Mouse (Mus musculus) heart, embryonic 12.5 days (tissue): ENCODE results near the gene Slit1. TPM values are rescaled to one million over a fixed set of nuclear protein-coding genes. Genes with fewer than 3 reads are reported as not detected.

Source experiments
- ATAC-seq: fragments of 200-750 bp; cut with Nextera tagmentation; 2 replicates; pipeline ENCODE4 v1.8.0; 2017; ENCODE audit warnings: moderate TSS enrichment, moderate library complexity; ENCODE audit not compliant: insufficient number of reproducible peaks, low FRiP score
- H3K27ac ChIP-seq: fragments of 300-500 bp; sonication (generic); 2 replicates; pipeline ENCODE4 v1.5.1; 2016; ENCODE audit warnings: mild to moderate bottlenecking, moderate library complexity; ENCODE audit not compliant: poor library complexity, severe bottlenecking
- H3K27me3 ChIP-seq: fragments of 300-500 bp; sonication (generic); replicated peaks from 2 replicates; pipeline ENCODE4 v1.6.1; 2016; ENCODE audit warnings: mild to moderate bottlenecking, moderate library complexity
- H3K36me3 ChIP-seq: fragments of 300-500 bp; sonication (generic); 2 replicates; pipeline ENCODE4 v1.6.1; 2016; ENCODE audit warnings: mild to moderate bottlenecking, moderate library complexity
- H3K4me1 ChIP-seq: fragments of 300-500 bp; sonication (generic); replicated peaks from 2 replicates; pipeline ENCODE4 v1.6.1; 2016; ENCODE audit warnings: mild to moderate bottlenecking
- H3K4me2 ChIP-seq: fragments of 300-500 bp; sonication (generic); 2 replicates; pipeline ENCODE4 v1.6.1; 2016; ENCODE audit warnings: mild to moderate bottlenecking, moderate library complexity
- H3K4me3 ChIP-seq: fragments of 300-500 bp; sonication (generic); 2 replicates; pipeline ENCODE4 v1.5.1; 2016; ENCODE audit warnings: mild to moderate bottlenecking
- H3K9ac ChIP-seq: fragments of 300-500 bp; sonication (generic); 2 replicates; pipeline ENCODE4 v1.6.1; 2016; ENCODE audit warnings: mild to moderate bottlenecking, moderate library complexity
- H3K9me3 ChIP-seq: fragments of 300-500 bp; sonication (generic); replicated peaks from 2 replicates; pipeline ENCODE4 v1.6.1; 2016; ENCODE audit warnings: mild to moderate bottlenecking, moderate library complexity
- WGBS: fragments of 180-500 bp; shearing (Covaris S2); methylation state at CpG from one replicate; pipeline ENCODE4 v1.1.7; 2016; 5-methylcytosine and 5-hydroxymethylcytosine counted together
- polyA plus RNA-seq: library from polyadenylated mRNA; unstranded; fragments of >200 nt; fragmentation: Nextera tagmentation; extraction: Ambion mirVana; gene quantifications from 2 replicates; pipeline ENCODE4 v1.2.1, GENCODE M21; 2016

Gene Slit1
- 0.04 and 0.13 TPM in 2 replicates for polyA plus RNA-seq

DNA sequence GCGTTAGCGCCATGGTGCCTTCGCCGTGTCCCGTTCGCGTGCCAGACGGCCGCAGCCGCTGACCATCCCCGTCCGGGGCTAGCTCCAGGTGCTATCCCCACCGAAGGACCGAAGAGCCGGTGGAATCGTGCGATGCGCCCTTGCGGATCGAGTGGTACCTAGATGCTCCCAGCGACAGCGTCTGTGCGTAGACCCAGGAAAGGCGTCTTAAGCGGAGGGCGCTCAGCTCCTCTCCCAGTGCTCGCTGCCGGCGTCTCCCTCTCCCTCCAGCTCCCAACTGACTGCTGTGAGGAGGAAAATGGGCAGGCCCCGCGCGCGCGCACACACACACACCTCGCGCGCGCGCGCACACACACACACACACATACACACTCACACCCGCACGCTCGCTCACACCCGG, at the start of gene Slit1:
Slit1 (minus strand) TSS at position 270 of the 400 bp plus-strand sequence.
- Histone ChIP-seq H3K27ac (no peak within 1 kb of the TSS), H3K4me1 (peaks cover 24% of the 10 kb centered on the region), H3K4me2 (peak within 1 kb of the TSS; percentile 87), H3K9ac (peak within 1 kb of the TSS; percentile 64; the same call in 1 of the 2 replicates), H3K4me3 (peak within 1 kb of the TSS; percentile 49), H3K36me3 (no peaks in the 10 kb centered on the region), H3K9me3 (no peaks in the 10 kb centered on the region), H3K27me3 (peaks cover 94% of the 10 kb centered on the region)
- under 1% methylated on average over 42 of the region's 44 CpGs for WGBS
- no peak for ATAC-seq

DNA sequence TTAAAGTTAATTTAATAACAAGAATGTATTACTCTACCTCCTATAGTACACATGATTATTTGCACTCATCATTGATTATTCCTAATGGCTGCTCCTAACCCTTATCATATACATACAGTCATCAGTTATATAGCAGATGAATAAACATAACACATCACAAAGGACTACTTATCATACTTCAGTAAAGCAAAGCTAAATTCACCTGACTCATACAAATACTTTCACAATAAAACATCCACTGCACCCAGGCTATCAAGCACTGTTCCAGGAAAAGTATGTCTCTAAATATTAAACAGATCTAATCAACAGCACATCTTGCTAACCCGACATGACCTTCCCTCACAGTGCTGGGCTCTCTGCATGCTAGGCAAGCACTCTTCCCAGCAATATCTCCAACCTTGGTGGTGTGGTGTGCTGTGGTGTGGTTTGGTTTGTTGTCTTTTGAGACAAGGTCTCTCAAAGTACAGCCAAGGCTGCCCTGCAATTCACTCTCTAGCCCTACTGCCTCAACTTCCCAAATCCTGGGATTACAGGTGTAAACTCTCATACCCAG, 49.5 kb upstream of the Slit1 start:
- Histone ChIP-seq H3K9me3 (peaks cover 4% of the 10 kb centered on the region; the same call in 1 of the 2 replicates), H3K9ac (no peak overlapping the region), H3K36me3 (peaks cover 14% of the 10 kb centered on the region), H3K27ac (no peak overlapping the region), H3K4me1 (peaks cover 3% of the 10 kb centered on the region; the same call in 1 of the 2 replicates), H3K4me3 (no peak overlapping the region), H3K4me2 (no peak overlapping the region), H3K27me3 (no peaks in the 10 kb centered on the region)
- WGBS, result 60% methylated on average over 1 of the region's 1 CpGs
- ATAC-seq, result no peak

DNA sequence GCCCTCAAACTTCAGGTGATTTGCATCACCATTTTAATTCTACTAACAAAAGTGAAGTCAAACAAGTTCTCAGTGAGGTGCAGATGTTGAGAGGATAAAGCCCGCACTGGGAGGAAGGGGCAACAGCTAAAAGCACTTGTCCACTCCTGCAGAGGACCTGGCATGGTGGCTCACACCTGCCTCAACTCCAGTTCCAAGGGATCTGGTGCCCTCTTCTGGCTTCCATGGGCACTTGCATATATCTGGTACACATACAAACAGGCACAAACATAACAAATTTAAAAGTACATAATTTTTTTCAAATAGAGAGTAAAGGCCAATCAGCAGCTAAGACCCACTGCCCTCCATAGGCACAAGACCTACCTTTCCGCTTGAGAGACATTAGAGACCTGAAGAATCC, 47.9 kb upstream of the Slit1 start:
- H3K36me3 ChIP-seq, result peaks cover 24% of the 10 kb centered on the region
- no peak for ATAC-seq
- H3K27me3 ChIP-seq, result no peaks in the 10 kb centered on the region
- H3K4me2 ChIP-seq, result no peak overlapping the region
- peaks cover 3% of the 10 kb centered on the region; the same call in 1 of the 2 replicates for H3K4me1 ChIP-seq
- WGBS, result 88% methylated on average over 2 of the region's 2 CpGs
- no peak overlapping the region for H3K27ac ChIP-seq
- no peak overlapping the region for H3K9ac ChIP-seq
- no peak overlapping the region for H3K4me3 ChIP-seq
- H3K9me3 ChIP-seq, result peaks cover 4% of the 10 kb centered on the region; the same call in 1 of the 2 replicates

DNA sequence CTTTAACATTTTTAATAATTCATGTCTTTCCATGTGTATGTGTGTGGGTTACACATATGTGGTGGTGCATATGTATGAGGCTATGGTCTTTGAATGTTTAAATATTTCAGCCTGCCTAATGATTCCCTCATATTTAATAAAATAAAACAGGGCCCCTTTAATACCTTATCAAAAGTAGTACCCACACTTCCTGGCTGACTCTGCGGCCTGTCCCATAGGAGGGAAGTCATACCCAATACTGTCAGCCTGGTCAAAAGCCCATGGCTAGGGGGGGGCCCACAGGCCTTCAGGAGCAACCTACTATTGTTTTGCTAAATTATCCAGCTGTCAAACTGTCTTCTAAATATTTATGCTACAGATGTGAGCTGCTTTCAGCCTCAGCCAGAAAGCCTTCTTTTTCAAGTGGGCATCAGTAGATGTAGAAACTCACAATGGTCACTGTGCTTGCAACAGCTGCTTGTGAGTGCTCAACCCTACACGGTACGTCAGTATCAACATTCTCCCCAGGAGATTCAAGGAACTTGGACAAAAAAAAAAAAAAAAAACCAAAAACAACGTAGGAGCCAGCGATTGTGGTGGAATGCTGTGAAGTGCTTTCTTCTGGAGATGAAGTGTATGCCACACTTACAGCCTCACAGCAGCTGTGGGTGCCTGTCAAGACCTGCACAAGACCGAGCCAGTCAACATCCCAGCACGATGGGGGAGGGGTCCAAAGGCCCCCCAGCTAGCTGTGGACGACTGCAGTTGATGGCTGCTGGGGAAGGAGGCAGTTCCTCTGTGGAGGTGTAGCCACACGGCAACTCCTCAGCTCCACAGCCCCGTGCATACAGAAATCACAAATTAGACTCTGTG, 45.9 kb upstream of the Slit1 start:
- Histone ChIP-seq H3K4me3 (no peak overlapping the region), H3K9ac (no peak overlapping the region), H3K4me2 (no peak overlapping the region), H3K27ac (no peak overlapping the region), H3K4me1 (no peaks in the 10 kb centered on the region), H3K9me3 (peaks cover 4% of the 10 kb centered on the region; the same call in 1 of the 2 replicates), H3K36me3 (peaks cover 37% of the 10 kb centered on the region), H3K27me3 (no peaks in the 10 kb centered on the region)
- WGBS, result 62% methylated on average over 10 of the region's 10 CpGs
- no peak for ATAC-seq

DNA sequence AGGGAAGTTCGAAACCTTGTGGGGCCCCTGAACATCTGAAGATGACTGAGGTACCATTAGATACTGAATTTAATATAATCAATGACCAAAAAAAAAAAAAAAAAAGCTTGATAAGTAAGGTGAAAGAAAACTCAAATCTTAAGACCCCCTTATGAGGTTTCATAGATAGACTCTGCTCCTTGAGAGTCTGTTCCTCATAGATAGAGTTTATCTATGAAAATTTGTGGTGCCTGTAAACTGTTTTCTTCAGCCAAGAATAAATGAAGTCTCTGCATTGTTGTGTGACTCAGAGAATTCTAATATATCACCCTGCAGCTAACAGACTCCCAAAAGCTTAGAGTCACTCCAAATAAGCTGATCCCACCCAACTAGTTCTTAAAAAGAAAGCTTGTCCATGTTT, 43.4 kb upstream of the Slit1 start:
- no peak overlapping the region for H3K9ac ChIP-seq
- H3K27ac ChIP-seq, result no peak overlapping the region
- no peaks in the 10 kb centered on the region for H3K4me1 ChIP-seq
- ATAC-seq, result no peak
- no peak overlapping the region for H3K4me3 ChIP-seq
- peaks cover 47% of the 10 kb centered on the region for H3K36me3 ChIP-seq
- WGBS, result 96% methylated on average over 1 of the region's 1 CpGs
- H3K27me3 ChIP-seq, result no peaks in the 10 kb centered on the region
- peaks cover 4% of the 10 kb centered on the region; the same call in 1 of the 2 replicates for H3K9me3 ChIP-seq
- no peak overlapping the region for H3K4me2 ChIP-seq

DNA sequence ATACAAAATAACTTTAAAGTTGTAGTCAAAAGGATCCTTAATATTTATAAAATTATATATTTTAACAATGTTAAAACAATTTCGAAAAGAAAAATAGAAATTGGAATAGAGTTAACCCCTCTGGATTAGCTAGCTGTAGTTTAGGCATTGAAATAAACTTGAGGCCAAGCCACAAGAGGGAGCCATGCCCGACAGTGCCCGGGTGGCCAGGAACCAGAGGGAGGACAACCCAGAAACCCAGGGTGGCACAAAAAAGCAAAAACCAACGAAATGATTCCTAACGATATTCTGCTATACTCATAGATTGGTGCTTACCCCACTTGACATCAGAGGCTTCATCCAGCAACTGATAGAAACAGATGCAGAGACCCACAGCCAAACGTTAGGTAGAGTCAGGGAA, 34.0 kb upstream of the Slit1 start:
- H3K4me3 ChIP-seq, result no peak overlapping the region
- H3K36me3 ChIP-seq, result peaks cover 72% of the 10 kb centered on the region
- no peak overlapping the region for H3K4me2 ChIP-seq
- no peak overlapping the region for H3K27ac ChIP-seq
- no peak overlapping the region for H3K9ac ChIP-seq
- 83% methylated on average over 6 of the region's 6 CpGs for WGBS
- no peaks in the 10 kb centered on the region for H3K9me3 ChIP-seq
- H3K4me1 ChIP-seq, result no peaks in the 10 kb centered on the region
- no peak for ATAC-seq
- no peaks in the 10 kb centered on the region for H3K27me3 ChIP-seq

DNA sequence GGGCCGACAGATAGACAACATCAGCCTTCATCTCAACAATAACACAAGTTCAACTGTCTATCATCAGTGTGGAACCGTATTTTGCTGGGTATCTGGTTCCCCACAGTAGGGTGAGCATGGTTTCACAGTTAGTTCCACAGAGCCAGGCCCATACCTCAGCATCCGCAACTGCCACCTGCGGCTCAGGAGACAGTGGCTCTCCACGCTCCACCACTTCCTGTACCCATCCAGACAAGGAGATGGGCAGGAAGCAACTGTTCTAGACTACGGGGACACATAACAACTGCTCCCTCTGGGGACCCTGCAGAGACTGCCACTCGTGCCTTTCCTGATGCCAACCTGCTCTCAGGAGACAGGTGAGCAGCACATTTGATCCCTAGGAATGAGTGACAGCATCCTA, 25.2 kb upstream of the Slit1 start:
- Histone ChIP-seq H3K27ac (no peak overlapping the region), H3K9me3 (no peaks in the 10 kb centered on the region), H3K4me1 (no peaks in the 10 kb centered on the region), H3K9ac (no peak overlapping the region), H3K36me3 (peaks cover 42% of the 10 kb centered on the region), H3K27me3 (no peaks in the 10 kb centered on the region), H3K4me2 (no peak overlapping the region), H3K4me3 (no peak overlapping the region)
- ATAC-seq, result no peak
- 90% methylated on average over 7 of the region's 7 CpGs for WGBS

DNA sequence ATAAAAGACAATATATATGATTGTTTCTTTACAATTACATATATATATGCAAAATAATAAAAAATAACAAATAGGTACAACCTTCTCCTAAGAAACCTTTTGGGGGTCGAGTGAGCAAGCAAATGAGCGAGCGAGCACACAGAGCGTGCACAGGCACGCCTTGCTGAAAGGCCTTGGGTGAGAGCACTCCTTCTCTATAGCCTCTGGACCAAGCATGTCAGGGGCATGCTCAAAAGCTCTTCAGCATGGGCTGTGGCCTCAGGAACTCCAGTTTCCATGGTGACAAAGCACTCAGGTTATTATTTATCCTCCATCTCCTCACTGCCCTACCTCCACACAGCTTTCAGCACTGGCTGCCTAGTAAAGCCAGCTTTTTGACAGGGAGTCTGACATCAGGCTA, 23.2 kb upstream of the Slit1 start:
- Histone ChIP-seq H3K36me3 (peaks cover 26% of the 10 kb centered on the region), H3K27me3 (no peaks in the 10 kb centered on the region), H3K4me2 (no peak overlapping the region), H3K27ac (no peak overlapping the region), H3K4me3 (no peak overlapping the region), H3K9ac (no peak overlapping the region), H3K9me3 (no peaks in the 10 kb centered on the region), H3K4me1 (no peaks in the 10 kb centered on the region)
- WGBS, result 89% methylated on average over 5 of the region's 5 CpGs
- no peak for ATAC-seq

DNA sequence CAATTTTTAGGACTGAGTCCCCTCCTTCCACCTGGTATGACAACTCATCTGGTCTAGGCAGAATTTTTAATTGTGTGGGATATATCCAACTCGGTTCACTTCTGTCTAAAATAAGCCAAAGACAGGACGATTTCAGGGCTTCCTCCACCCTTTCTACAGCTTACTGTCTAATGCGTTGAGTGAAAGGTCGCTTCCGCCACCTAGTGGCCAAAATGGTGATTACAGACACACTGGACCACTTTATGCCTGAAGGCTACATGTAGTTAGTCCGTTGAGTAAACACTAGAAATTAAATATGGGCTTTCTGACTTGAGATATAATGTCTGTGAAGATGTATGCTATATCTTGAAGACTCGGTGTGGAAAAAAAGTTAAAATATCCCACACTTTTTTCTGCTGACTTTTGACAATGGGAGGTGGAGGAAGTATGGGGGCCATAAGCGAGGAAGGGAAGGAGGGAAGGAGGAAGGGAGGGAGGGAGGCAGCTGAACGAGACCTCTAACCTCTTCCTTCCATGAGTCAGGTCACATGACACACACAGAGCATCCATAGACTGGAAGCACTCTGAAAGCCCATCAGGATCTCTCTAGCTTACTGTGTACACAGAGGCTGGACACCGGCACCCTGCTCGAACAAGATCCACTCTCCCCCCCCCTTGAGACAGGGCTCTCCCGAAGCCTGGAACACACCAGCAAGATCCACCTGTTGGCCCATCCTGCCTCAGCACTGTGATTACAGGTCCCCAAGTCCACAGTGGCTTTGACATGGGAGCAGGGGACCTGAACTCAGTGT, 20.6 kb upstream of the Slit1 start:
- no peak overlapping the region for H3K27ac ChIP-seq
- peak; percentile 59 for ATAC-seq
- H3K36me3 ChIP-seq, result peaks cover 14% of the 10 kb centered on the region
- WGBS, result 31% methylated on average over 12 of the region's 12 CpGs
- H3K4me1 ChIP-seq, result no peaks in the 10 kb centered on the region
- no peak overlapping the region for H3K9ac ChIP-seq
- H3K27me3 ChIP-seq, result no peaks in the 10 kb centered on the region; the same call in 1 of the 2 replicates
- no peak overlapping the region for H3K4me3 ChIP-seq
- H3K9me3 ChIP-seq, result no peaks in the 10 kb centered on the region
- no peak overlapping the region for H3K4me2 ChIP-seq

DNA sequence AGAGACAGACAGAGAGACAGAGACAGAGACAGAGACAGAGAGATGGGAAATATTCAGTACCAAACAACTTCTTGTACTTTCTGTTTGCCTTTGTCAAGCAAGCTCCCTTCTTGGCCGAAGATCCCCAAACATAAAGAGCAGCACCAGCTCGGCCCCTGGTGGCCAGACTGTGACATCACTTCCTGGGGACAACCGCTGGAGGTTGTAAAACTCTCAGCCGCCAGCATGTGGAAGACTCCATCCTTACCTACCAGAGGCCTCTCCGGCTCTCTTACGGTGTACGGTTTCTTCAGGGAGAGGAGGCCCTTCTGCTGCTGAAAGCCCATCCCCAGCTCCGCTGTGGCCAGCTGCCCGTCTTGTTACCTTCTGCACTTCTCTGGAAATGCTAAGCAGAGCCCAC, 18.1 kb upstream of the Slit1 start:
- H3K27ac ChIP-seq, result no peak overlapping the region
- no peaks in the 10 kb centered on the region for H3K9me3 ChIP-seq
- 44% methylated on average over 9 of the region's 9 CpGs for WGBS
- no peak overlapping the region for H3K4me3 ChIP-seq
- H3K9ac ChIP-seq, result no peak overlapping the region
- no peak overlapping the region for H3K4me2 ChIP-seq
- no peak for ATAC-seq
- no peaks in the 10 kb centered on the region for H3K36me3 ChIP-seq
- H3K27me3 ChIP-seq, result no peaks in the 10 kb centered on the region; the same call in 1 of the 2 replicates
- H3K4me1 ChIP-seq, result no peaks in the 10 kb centered on the region

DNA sequence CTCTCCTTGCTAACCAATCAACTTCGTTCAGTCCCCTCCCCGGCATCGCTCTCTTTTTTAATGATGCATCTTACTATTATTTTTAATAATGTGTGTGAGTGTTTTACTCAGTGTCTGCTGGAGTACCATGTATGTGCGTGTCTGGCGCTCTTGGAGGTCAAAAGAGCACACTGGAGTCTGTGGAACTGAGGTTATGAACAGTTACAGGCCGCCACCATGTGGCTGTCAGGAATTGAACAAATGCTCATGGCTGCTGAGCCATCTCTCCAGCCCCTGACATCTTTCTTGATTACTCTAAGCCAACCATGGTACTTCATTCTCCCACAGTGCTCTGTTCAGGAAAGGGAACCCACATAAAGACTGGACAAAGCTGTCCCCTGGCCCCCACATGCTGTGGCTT, 16.3 kb upstream of the Slit1 start:
- Histone ChIP-seq H3K27me3 (no peaks in the 10 kb centered on the region; the same call in 1 of the 2 replicates), H3K27ac (no peak overlapping the region), H3K9ac (no peak overlapping the region), H3K4me1 (no peaks in the 10 kb centered on the region), H3K36me3 (no peaks in the 10 kb centered on the region), H3K4me3 (no peak overlapping the region), H3K4me2 (no peak overlapping the region), H3K9me3 (no peaks in the 10 kb centered on the region)
- ATAC-seq, result no peak
- 81% methylated on average over 6 of the region's 6 CpGs for WGBS
